25 mouse cellular contexts compared by ENCODE assay signal in the genomic region with DNA sequence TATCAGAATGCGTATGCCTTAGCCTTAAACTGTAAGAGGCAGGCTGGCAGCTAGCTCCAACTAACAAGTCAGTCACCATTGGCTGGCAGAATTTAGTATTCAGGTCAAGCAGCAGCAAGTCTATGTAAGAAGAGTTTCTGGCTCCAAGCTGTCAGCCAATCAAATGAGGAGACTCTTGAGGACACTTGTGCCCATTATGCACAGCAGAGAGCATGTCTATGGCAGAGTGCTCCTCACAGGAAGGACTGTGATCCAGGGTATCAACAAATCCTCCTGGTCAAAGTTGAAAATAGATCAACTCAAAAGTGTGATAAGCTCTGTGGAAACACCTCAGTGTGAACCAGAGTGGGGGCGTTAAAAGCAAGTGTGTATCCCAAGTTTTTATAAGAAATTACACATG.
"Had no signal": no experiment of that assay in that cellular context is flagged by ENCODE, and none has a peak within 500 bp of the region (broad histone marks: within the 10 kb centered on the region; RNA-seq: fewer than 3 reads in every experiment).

No protein-coding gene starts in this region.

- H3K4me3 ChIP-seq: heart, embryonic 10.5 days; heart, embryonic 12.5 days; hindbrain, embryonic 13.5 days; hindbrain, embryonic 15.5 days; kidney, embryonic 15.5 days; limb, embryonic 10.5 days; limb, embryonic 12.5 days; liver, embryonic 13.5 days; liver, embryonic 15.5 days had no signal

- H3K9me3 ChIP-seq: heart, embryonic 10.5 days; heart, embryonic 12.5 days; hindbrain, embryonic 13.5 days; hindbrain, embryonic 15.5 days; kidney, embryonic 15.5 days; limb, embryonic 10.5 days; limb, embryonic 12.5 days; liver, embryonic 15.5 days had no signal

- H3K27me3 ChIP-seq: heart, embryonic 12.5 days; hindbrain, embryonic 13.5 days; hindbrain, embryonic 15.5 days; kidney, embryonic 15.5 days; limb, embryonic 12.5 days; liver, embryonic 13.5 days; liver, embryonic 15.5 days had no signal

- H3K36me3 ChIP-seq: heart, embryonic 10.5 days; heart, embryonic 12.5 days; hindbrain, embryonic 13.5 days; hindbrain, embryonic 15.5 days; kidney, embryonic 15.5 days; limb, embryonic 10.5 days; limb, embryonic 12.5 days; liver, embryonic 13.5 days; liver, embryonic 15.5 days had no signal

- H3K4me2 ChIP-seq: heart, embryonic 12.5 days; hindbrain, embryonic 13.5 days; hindbrain, embryonic 15.5 days; kidney, embryonic 15.5 days; limb, embryonic 12.5 days; liver, embryonic 11.5 days; liver, embryonic 13.5 days; liver, embryonic 15.5 days had no signal

- H3K9ac ChIP-seq: heart, embryonic 12.5 days; hindbrain, embryonic 13.5 days; hindbrain, embryonic 15.5 days; kidney, embryonic 15.5 days; limb, embryonic 12.5 days; liver, embryonic 13.5 days; liver, embryonic 15.5 days had no signal

- ATAC-seq: hindbrain, postnatal 0 days; intestine, embryonic 16.5 days had no signal

- H3K4me1 ChIP-seq: heart, embryonic 10.5 days; heart, embryonic 12.5 days; hindbrain, embryonic 13.5 days; hindbrain, embryonic 15.5 days; kidney, embryonic 15.5 days; limb, embryonic 10.5 days; limb, embryonic 12.5 days; liver, embryonic 13.5 days; liver, embryonic 15.5 days had no signal

- H3K27ac ChIP-seq: heart, embryonic 10.5 days; hindbrain, embryonic 13.5 days; hindbrain, embryonic 15.5 days; hindbrain, postnatal 0 days; kidney, embryonic 15.5 days; kidney, postnatal 0 days; limb, embryonic 10.5 days; limb, embryonic 12.5 days; liver, embryonic 13.5 days; liver, embryonic 15.5 days had no signal

- DNase-seq: gastrocnemius, postnatal 14 days; gastrocnemius, postnatal 36 days; heart, adult 18-20 months; heart, postnatal 10 days; kidney, adult 11 months; kidney, adult 2 months; kidney, adult 9 months; kidney, postnatal 14 days; kidney, postnatal 36 days; layer of hippocampus, adult 9-11 months; layer of hippocampus, postnatal 36 days; liver; liver, embryonic 13.5 days had no signal
